Mouse (Mus musculus) stomach, embryonic 14.5 days (tissue): ENCODE results near the gene Junb. TPM values are rescaled to one million over a fixed set of nuclear protein-coding genes. Genes with fewer than 3 reads are reported as not detected.

Experiments
- ATAC-seq: fragments of 200-750 bp; cut with Nextera tagmentation; 2 replicates; pipeline ENCODE4 v1.8.0; 2017; ENCODE audit warnings: low read depth, moderate TSS enrichment; ENCODE audit not compliant: insufficient number of reproducible peaks, insufficient read depth, low FRiP score
- H3K27ac ChIP-seq: fragments of 300-500 bp; sonication (generic); 2 replicates; pipeline ENCODE4 v1.5.1; 2014; ENCODE audit warnings: mild to moderate bottlenecking, low read length, moderate library complexity, mixed read lengths
- H3K27me3 ChIP-seq: fragments of 300-500 bp; sonication (generic); 2 replicates; pipeline ENCODE4 v1.6.1; 2014; ENCODE audit warnings: low read length, control low read depth, mixed read lengths; ENCODE audit not compliant: control insufficient read depth, insufficient read depth
- H3K36me3 ChIP-seq: fragments of 300-500 bp; sonication (generic); 2 replicates; pipeline ENCODE4 v1.6.1; 2014; ENCODE audit warnings: mild to moderate bottlenecking, control low read depth, low read length, moderate library complexity, mixed read lengths; ENCODE audit not compliant: control insufficient read depth, insufficient read depth
- H3K4me1 ChIP-seq: fragments of 300-500 bp; sonication (generic); 2 replicates; pipeline ENCODE4 v1.6.1; 2014; ENCODE audit warnings: low read length, control low read depth, mixed read lengths; ENCODE audit not compliant: control insufficient read depth, insufficient read depth
- H3K4me2 ChIP-seq: fragments of 300-500 bp; sonication (generic); replicated peaks from 2 replicates; pipeline ENCODE4 v1.6.1; 2014; ENCODE audit warnings: low read depth, low read length, control low read depth
- H3K4me3 ChIP-seq: fragments of 300-500 bp; sonication (generic); 2 replicates; pipeline ENCODE4 v1.5.1; 2014; ENCODE audit warnings: low read depth, low read length, control low read depth
- H3K9ac ChIP-seq: fragments of 300-500 bp; sonication (generic); replicated peaks from 2 replicates; pipeline ENCODE4 v1.6.1; 2014; ENCODE audit warnings: low read depth, mild to moderate bottlenecking, control low read depth, low read length, moderate library complexity, mixed read lengths
- H3K9me3 ChIP-seq: fragments of 300-500 bp; sonication (generic); 2 replicates; pipeline ENCODE4 v1.6.1; 2016; ENCODE audit warnings: low read depth, low read length, control low read depth; ENCODE audit not compliant: control insufficient read depth
- WGBS: fragments of 180-500 bp; shearing (Covaris S2); extraction: QIAGEN DNeasy Blood & Tissue Kit; methylation state at CpG from one replicate; pipeline ENCODE4 v1.1.7; 2014; 5-methylcytosine and 5-hydroxymethylcytosine counted together
- polyA plus RNA-seq: library from polyadenylated mRNA; unstranded; fragments of >200 nt; fragmentation: Nextera tagmentation; extraction: Ambion mirVana; gene quantifications from 2 replicates; pipeline ENCODE4 v1.2.1, GENCODE M21; 2014

The Junb gene
- polyA plus RNA-seq, 1 experiment from 2014 or later: 16.9 TPM

DNA sequence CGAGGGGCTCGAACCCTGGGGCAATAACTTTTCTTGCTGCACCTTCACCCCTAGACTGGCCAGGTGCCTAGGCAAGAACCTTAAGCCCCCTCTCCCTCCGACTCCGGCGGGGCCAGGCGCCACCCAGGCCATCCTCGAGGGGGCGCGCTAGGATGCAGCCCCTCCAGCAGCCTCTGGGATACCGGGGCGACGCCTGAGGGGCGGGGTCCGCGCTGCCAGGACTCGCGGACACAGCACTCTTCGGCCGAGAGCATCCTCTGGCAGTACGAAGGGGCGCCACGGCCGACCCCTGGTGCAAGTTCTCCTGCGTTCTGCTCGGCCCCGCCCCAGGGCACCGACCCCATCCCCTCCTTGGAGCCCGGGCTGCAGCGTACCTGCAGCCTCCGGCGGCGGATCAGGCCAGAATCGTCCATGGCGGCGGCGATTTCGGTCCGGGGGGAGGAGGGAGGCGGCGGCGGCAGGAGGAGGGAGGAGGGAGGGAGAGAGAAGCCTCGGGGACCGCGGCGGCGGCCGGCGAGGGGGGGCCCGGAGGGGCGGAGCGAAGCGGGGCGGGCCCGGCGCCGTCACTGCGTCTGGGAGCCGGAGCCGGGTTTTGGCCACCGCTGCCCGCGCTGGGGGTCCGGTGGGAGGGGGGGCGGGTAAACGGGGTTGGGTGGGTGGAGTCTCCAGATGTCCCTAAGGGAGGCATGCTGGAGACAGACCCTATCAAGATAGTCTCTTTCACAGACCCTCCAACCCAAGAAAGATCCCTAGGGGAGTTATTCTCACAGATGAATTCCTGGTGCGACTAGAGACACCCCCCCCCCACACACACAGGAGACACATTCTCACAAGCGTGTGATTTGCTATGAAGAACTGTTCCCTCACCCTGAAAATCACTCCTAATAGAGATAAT is 32.6 kb downstream of the Junb start:
- Histone ChIP-seq H3K9me3 (no peaks in the 10 kb centered on the region), H3K27ac (no peak overlapping the region), H3K4me1 (0 out of 2 replicates have a peak, but pooled peaks cover 6% of the 10 kb centered on the region), H3K4me2 (peak overlapping the region; percentile 64), H3K4me3 (peak overlapping the region; percentile 34), H3K27me3 (peaks cover 30% of the 10 kb centered on the region), H3K36me3 (no peaks in the 10 kb centered on the region), H3K9ac (no peak overlapping the region)
- 0 out of 2 replicates have a peak, but pooled peaks have one; percentile 51 for ATAC-seq
- under 1% methylated on average over 34 of the region's 67 CpGs for WGBS

DNA sequence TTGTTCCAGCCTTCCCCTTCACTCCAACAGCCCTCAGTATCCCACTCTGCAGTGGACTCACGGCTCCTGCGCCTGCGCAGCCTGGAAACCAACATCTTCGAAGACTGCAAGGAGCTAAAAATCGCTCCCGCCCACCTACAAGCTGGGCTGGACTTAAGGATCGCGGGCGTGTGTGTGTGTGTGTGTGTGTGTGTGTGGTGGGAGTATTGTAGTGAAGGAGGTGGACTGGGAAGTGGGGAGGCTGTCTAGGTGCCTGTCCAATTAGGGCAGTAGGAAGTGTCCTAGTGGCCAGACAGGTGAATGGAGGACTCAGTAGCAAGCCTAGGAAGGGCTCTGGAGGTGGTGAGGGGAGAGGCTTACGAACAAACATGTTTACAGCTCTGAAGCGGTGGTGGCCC is 33.3 kb downstream of the Junb start:
- H3K4me1 ChIP-seq: 0 out of 2 replicates have a peak, but pooled peaks cover 6% of the 10 kb centered on the region
- 9% methylated on average over 11 of the region's 11 CpGs for WGBS
- peak overlapping the region; percentile 64; the same call in 1 of the 2 replicates for H3K4me2 ChIP-seq
- no peak overlapping the region for H3K4me3 ChIP-seq
- no peaks in the 10 kb centered on the region for H3K9me3 ChIP-seq
- ATAC-seq: no peak
- H3K36me3 ChIP-seq: no peaks in the 10 kb centered on the region
- H3K9ac ChIP-seq: no peak overlapping the region
- H3K27ac ChIP-seq: no peak overlapping the region
- peaks cover 30% of the 10 kb centered on the region for H3K27me3 ChIP-seq

DNA sequence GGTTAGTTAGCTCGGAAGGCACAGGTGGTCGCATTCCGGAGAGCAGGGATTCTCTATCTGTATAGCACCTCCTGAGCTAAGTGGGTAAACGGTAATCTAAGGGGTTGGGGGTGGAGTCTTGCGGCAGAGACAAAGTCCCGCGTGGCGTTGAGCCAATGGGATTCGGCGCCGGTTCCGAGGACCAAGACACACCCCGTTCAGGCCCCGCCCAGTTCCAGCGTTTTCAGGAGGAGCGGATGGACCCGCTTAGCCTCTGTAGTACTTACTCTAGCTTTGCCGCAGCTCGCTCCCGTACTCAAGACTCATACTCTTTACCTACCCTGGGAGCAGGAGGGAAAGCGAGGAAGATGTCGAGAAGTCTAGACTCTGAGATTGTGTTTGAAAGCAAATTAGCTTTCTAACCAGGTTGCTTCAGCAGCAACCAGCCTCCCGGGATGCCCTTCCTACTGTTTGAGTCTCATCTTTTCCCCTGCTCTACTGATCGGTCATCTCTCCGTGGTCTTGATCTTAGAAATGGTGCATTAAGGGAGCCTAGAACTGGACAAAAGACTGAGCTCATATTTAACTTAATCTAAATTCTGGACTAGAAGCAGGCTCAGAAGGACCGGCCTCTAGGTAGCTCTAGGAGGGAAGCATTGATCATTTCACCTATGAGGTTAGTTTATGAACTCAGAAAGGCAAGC is 33.9 kb downstream of the Junb start:
- H3K9ac ChIP-seq: no peak overlapping the region
- 5% methylated on average over 26 of the region's 26 CpGs for WGBS
- H3K36me3 ChIP-seq: no peaks in the 10 kb centered on the region
- H3K4me3 ChIP-seq: no peak overlapping the region
- no peaks in the 10 kb centered on the region for H3K9me3 ChIP-seq
- peaks cover 30% of the 10 kb centered on the region for H3K27me3 ChIP-seq
- H3K4me1 ChIP-seq: 0 out of 2 replicates have a peak, but pooled peaks cover 6% of the 10 kb centered on the region
- peak overlapping the region; percentile 13; the same call in 1 of the 2 replicates for H3K4me2 ChIP-seq
- ATAC-seq: 0 out of 2 replicates have a peak, but pooled peaks have one; percentile 56
- no peak overlapping the region for H3K27ac ChIP-seq

DNA sequence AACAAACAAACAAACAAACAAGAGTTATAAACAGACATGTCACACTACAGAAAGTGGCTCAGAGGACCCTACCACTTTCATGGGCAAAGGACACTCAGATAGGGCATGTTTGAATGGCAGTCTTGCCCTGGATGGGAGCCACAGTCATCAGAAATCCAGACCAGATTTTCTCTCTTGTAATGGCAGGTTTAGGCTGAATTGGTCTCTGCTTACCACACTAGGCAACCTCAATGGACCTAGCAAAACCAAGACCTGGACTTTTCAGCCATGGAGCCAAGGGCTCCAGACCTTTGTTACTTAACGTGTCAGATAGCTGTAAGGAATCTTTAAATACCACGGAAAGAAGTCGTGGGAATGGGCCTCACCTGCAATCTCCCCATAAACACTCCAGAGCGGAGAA is 34.8 kb downstream of the Junb start:
- no peak overlapping the region for H3K4me3 ChIP-seq
- no peaks in the 10 kb centered on the region for H3K36me3 ChIP-seq
- H3K27me3 ChIP-seq: peaks cover 30% of the 10 kb centered on the region
- H3K4me2 ChIP-seq: no peak overlapping the region
- 0 out of 2 replicates have a peak, but pooled peaks cover 6% of the 10 kb centered on the region for H3K4me1 ChIP-seq
- H3K9ac ChIP-seq: no peak overlapping the region
- WGBS: 18% methylated on average over 4 of the region's 4 CpGs
- no peaks in the 10 kb centered on the region for H3K9me3 ChIP-seq
- no peak overlapping the region for H3K27ac ChIP-seq
- ATAC-seq: no peak

DNA sequence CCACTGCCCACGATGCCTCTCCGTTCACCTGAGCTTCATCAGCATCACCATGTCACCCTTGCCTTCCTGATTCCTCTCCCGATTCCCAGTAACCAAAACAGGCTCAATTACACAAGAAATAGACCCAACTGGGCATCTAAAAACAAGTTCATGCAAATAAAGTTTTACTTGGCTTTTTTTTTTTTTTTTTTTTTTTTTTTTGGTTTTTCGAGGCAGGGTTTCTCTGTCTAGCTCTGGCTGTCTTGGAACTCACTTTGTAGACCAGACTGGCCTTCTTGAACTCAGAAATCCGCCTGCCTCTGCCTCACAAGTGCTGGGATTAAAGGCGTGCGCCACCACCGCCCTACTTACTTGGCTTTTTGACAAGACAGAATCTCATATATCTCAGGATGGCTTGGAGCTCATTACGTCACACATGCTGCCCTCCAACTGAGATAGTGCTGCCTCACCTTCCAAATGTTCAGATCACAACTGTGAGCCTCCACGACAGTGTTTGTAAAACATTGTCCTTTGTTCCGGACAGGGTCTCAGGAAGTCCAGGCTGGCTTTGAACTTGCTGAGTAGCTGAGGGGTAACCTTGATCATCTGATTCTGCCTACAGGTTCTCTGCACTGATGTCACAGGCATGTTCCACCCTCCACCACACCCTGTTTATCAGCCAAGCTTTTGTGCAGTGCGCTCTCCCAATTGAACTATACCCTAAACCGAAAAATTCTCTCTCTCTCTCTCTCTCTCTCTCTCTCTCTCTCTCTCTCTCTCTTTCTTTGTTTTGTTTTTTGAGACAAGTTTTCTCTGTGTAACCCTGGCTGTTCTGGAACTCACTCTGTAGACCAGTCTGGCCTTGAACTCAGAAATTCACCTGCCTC is 40.7 kb downstream of the Junb start:
- no peak overlapping the region for H3K4me3 ChIP-seq
- H3K27me3 ChIP-seq: peaks cover 37% of the 10 kb centered on the region
- no peak overlapping the region for H3K9ac ChIP-seq
- H3K36me3 ChIP-seq: no peaks in the 10 kb centered on the region
- H3K4me2 ChIP-seq: peak overlapping the region; percentile 68; the same call in 1 of the 2 replicates
- peaks cover 6% of the 10 kb centered on the region; the same call in 1 of the 2 replicates for H3K4me1 ChIP-seq
- no peak overlapping the region for H3K27ac ChIP-seq
- H3K9me3 ChIP-seq: no peaks in the 10 kb centered on the region
- ATAC-seq: no peak
- 61% methylated on average over 13 of the region's 13 CpGs for WGBS

DNA sequence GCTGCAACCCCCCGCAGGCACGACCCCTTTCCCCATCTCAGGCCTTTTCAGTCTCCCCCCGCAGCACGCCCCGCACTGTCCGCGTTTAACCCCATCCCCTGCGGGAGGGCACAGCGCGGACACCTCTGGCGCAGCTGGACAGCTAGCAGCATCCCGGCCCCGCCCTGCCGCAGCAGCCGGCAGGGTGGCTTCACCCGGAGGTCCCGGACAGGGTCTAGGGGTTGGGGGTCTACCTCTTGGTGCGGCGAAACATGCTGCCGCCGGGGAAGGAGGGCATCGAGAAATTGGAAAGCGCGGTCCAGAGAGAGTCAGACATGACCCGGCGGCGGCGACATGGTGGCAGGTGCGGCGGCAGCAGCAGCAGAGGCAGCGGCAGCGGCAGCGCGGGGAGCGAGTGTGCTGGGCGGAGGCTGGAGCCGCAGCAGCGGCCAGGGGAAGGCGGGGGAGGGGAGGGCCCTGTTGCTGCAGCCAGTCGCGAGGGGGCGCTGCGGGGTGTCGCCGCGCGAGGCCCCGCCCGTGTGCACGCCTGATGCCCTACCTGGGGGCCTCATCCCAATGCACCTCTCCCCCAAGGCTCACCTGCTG is 41.5 kb downstream of the Junb start, which contains the start of gene Mast1:
Gene Mast1 (minus strand): TSS at position 398 of the 585 bp plus-strand sequence.
- no peak within 1 kb of the TSS; the same call in 1 of the 2 replicates for H3K9ac ChIP-seq
- H3K27ac ChIP-seq: no peak within 1 kb of the TSS

DNA sequence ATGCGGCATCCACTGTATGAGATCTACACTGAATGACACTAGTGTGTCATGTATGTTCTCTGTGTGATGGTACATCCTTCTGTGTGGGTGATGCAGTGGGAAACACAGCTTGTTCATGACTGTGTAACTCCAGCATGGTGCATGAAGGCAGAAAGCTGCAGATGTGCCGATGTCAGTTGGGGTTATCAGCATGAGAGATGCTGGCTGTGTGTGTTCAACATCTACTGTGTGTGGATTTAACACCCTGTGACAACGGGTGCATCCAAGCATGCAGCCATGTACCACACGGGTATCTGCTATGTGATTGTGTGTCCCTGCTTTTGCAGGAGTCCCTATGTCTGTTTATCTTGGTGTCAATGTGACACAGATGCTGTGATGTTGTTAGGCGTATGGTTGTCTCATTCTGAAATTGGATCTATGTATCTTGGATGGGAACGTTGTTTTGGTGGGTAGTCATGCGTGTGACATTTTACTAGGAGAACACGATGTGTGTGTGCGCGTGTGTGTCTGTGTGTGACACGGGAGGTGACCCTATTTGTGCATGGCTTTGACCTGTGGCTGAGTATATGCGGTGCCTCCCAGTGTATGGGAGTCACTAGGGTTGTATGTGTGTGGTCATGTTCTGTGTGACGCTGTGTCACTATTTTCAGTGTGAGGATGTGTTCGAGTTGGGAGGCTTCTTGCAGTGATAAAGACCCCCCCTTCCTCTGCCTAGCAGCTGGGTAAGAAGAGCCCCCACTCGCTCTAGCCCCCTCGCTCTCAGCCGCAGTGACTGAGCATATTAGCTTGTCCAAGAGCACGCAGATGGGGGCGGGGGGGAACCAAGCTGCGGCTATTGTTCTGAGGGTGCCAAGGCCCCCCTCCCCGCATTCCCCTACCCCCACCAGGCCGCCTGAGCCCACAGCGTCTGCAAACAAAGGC is 42.2 kb downstream of the Junb start:
- 27% methylated on average over 20 of the region's 23 CpGs for WGBS
- H3K4me3 ChIP-seq: peak overlapping the region; percentile 34
- peaks cover 37% of the 10 kb centered on the region for H3K27me3 ChIP-seq
- H3K27ac ChIP-seq: no peak overlapping the region
- no peak for ATAC-seq
- H3K36me3 ChIP-seq: no peaks in the 10 kb centered on the region
- H3K9me3 ChIP-seq: no peaks in the 10 kb centered on the region
- peaks cover 6% of the 10 kb centered on the region; the same call in 1 of the 2 replicates for H3K4me1 ChIP-seq
- H3K4me2 ChIP-seq: peak overlapping the region; percentile 68
- no peak overlapping the region; the same call in 1 of the 2 replicates for H3K9ac ChIP-seq

More for the DNA sequence above, 41.5 kb downstream of the Junb start, which contains the start of gene Mast1:
- Histone ChIP-seq H3K4me2 (peak within 1 kb of the TSS; percentile 68), H3K9me3 (no peaks in the 10 kb centered on the region), H3K4me3 (peak within 1 kb of the TSS; percentile 34), H3K4me1 (peaks cover 6% of the 10 kb centered on the region; the same call in 1 of the 2 replicates), H3K36me3 (no peaks in the 10 kb centered on the region), H3K27me3 (peaks cover 37% of the 10 kb centered on the region)
- peak; percentile 68 for ATAC-seq
- under 1% methylated on average over 50 of the region's 50 CpGs for WGBS
